Mouse (Mus musculus) gastrocnemius, adult 18-20 months (tissue): ENCODE data around the gene Mogat1. TPM values are rescaled to one million over a fixed set of nuclear protein-coding genes. Genes with fewer than 3 reads are reported as not detected.
A peak's percentile ranks its signal among the peaks of the same experiment; 100 is the strongest.
"Not testable (repeated sequence)": the region's sequence is repeated elsewhere in the genome, so short reads cannot be mapped to it uniquely, and the experiment has no call there.

Experiments
- DNase-seq: peaks from one replicate; pipeline ENCODE4 v3.0.0; 2021; ENCODE audit warnings: low spot score
- long read RNA-seq, 2 experiments: library from polyadenylated mRNA; stranded (forward); transcript quantifications; one replicate each; pipeline ENCODE4 v2.0.0; 2021
- total RNA-seq, 2 experiments: library from RNA; stranded (reverse); gene quantifications; 2 replicates each; pipeline ENCODE4 v1.2.3; 2021

The Mogat1 gene
- total RNA-seq, result not detected
- long read RNA-seq, experiment 1, result 0 reads
- long read RNA-seq, experiment 2, result 0 reads

DNA sequence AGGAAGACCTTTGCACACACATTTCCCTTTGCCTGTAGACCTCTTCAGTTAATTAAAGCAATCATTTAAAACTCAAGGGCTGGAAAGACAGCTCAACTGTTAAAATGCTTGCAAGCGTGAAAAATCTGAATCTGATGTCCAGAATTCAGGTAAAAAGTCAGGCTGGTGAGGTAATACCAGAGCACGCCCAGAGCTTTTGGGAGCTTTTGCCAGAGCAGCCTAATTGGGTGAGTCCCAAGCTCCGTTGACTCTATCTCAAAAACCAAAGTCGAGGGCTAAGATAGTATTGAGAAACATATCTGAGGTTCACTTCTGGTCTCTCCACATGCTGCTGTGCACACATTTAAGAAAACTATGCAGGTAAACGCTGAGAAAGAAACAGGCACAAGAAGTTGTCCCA is at the start of gene Mogat1:
Gene Mogat1 (plus strand): TSS at position 130 of the 400 bp plus-strand sequence.
- no peak for DNase-seq

DNA sequence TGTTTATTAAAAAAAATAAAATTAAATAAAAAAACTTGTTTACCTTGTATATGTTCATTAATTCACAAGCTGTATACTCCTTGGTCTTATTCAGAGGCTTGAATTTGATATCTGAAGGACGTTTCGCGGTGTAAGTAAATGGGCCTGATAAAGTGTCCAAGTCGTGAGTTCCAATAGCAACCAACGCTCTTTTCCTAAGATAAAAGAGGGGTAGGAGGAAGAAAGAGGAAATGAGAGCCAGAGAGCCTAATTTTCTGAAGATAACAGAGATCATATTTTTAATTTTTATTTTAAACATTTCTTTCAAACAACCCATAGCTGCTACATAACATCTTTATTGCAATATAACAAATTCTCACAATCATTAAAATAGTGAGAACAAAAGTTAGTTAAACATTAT is 38.4 kb upstream of the Mogat1 start:
- DNase-seq, result no peak

DNA sequence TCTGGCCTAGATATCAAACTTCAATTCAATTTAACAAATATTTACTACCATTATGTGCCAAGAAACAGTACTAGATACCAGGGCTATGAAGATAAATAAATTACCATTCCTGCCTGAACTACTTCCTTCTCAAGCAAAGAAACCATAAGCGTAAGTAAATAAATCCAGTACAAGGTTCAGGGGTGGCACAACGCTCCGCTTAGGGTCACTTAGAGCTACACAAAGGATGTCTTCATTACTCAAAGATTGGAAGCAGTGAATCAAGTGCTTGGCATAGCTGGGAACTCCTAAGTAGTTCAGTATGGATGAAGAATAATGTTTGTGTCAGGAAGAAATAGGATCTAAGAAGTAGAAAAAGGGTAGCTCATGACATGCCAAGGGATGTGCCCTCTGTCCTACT is 27.4 kb upstream of the Mogat1 start:
- no peak for DNase-seq

DNA sequence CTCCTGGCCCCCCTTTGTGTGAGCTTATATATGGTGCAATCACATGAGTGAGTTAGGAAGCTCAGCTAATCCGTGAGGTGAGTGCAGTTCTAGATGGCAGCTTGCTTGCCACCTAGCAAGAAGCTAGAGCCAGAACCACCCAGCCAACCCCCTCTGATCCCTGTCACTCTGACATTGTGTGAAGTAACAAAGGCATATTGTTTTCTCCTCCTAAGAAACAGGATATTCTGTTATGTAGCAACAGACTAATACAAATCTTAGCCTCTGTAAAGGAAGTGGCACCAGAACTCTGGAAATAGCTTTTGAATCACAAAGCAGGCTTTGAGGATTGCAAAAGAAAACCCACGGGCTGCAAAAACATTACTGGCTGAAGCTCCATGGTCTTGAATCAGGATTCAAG is 26.4 kb upstream of the Mogat1 start:
- DNase-seq, result no peak

DNA sequence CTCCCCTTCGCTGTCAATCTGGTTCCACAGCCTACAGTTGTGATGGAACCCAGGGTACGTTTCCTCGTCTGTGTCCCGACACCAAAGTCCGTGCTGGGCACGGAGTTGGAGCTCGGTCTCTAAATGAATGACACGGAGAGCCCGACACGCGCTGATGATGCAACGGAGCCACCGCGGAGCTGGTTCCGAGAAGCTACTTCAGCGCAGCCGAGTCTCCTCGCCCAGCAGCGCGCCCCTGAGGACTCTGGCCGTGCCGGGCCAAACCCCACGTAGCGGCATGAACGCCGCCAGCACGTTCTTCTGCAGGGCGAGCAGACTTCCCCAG is 22.4 kb upstream of the Mogat1 start:
- no peak for DNase-seq

DNA sequence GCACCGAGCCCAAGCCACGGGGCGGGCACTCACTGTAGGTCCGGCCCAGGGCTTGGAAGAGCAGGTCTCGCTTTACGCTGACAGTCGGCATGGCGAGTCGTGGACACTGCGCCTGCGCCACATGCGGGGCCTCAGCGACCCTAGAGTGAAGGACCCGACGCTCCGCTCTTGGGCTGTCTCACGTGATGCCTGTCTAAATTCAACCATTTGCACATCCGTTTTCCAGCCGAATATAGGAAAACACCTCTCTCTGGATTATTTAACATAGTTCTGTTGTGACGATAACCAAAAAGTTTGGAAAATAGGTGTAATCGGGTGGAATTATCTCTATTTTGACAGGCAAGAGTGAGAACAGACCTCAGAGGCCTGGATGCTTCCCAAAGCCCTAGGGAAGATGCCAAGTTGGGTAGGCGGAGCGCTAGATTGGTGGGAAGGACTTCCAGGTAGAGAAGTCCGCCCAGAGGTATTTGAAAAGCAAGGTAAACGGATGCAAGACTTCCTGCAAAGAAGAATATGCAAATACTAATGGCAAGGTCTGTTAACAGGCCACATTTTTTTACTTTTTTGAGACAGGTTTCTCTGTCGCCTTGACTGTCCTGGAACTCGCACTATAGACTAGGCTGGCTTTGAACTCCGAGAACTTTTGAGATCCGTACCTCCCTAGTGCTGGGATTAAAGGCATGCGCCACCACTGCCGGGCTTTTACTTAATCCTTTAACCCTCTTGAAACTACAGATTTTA is 21.9 kb upstream of the Mogat1 start, which contains the start of gene Farsb:
Gene Farsb (minus strand): TSS at position 146 of the 741 bp plus-strand sequence.
- DNase-seq, result peak; percentile 93

DNA sequence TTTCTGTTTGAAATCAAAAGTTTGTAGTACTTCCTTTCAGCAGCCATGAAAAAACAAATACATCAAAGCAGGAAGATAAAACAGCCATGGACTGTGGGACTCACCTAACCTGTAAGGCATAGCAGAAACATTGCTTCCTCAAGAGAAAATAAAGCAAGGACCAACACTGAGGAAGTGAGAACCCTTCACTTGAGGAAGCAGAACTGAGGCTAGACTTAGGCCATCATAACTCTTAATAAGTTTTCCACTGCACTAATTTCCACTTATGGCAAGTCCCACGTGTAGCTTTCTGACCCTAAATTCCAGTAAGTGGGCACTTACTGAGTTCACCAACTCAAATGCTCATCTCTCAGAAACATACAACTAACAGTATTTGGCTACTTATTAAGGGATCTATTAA is 20.6 kb upstream of the Mogat1 start:
- no peak for DNase-seq

DNA sequence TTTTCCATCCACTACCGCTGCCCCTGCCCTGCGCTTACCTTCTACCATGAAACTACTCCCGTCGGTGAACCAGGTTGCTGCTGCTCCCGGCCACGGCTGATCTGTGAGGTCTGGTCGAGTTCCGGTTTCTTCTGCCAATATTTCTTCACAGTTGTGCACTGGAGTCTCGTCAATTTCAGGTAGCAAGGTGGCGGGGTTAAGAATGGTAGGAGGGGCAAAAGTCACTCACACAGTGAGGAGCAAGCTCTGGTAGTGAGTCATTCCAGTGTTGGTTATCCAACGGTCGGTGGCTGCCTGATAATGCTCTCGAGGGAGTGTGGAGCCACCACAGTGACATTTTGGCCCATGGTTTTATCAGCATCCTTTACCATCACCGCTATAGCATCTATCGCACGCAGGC is 9.8 kb upstream of the Mogat1 start:
- no peak for DNase-seq

DNA sequence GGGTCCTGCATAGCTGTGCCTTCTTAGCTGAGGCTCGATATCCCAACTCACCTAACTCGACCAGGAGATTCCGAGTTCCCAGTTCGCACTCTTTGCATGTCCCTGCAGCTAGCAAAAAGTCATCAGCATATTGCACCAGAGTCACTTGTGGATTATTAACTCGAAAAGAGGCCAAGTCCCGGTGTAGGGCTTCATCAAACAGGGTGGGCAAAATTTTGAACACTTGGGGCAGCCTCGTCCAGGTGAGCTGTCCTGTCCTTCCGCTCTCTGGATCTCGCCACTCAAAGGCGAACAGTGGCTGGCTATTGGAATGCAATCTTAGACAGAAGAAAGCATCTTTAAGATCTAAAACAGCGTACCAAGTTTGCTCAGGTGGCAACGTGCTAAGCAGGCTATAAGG is 8.9 kb upstream of the Mogat1 start:
- not testable (repeated sequence) for DNase-seq

DNA sequence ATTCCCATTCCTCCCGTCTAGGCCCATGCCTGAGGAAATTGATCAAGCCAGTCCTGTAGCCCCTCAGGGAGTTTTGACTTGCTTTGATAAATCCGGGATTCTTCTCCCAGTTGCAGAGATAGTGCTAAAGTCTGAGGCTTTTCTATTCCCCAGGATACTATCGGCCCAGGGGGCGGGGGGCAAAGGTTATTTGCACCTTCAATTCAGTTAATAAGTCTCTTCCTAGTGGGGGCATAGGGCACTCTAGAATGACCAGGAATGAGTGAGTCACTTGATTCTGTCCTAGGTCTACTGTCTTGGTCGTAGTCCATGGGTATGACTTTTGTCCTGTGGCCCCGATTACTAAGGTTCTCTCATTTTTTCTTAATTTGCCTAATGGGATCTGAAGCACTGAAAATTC is 8.3 kb upstream of the Mogat1 start:
- DNase-seq, result no peak

DNA sequence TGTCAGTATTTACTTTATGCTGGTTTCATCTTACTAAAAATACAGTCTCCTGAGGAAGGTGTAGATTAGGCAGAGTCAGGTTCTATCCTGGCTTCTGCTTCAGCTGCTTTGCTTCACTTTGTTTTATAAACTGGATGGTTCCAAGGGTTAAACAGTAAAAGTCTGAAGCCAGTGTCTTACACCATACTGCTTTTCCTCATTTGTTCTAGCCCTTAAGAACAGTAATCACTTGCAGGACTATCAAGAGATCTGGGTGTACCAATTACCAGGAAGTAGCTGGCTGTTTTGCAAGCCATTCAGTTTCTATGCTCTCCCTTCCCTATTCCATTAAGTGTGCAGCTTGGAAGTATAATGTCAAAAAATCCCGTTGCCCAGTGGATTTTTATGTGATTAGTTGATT is 3.7 kb upstream of the Mogat1 start:
- DNase-seq, result no peak

DNA sequence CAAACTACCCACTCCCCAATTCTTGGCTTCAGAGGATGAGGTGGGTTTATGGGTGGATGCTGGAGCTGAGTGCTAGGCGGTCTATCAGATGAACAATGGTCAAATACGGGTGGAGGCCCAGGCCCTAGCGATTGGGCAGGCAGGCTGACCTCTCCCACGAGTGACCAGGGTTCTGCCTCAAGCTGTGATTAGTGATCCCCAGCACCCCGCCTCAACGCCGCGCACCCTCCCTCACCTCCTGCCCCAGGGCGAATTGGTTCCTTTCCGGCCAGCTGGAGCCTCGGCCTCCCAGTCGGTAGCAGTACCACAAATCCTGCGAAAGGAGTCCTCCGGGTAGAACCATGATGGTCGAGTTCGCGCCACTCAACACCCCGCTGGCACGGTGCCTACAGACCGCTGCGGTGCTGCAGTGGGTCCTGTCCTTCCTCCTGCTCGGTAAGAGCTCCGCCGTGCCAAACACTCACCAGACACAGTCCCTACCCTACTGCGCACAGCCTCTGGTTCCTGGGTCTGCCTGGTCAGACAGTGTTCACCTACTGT is 900 bp downstream of the Mogat1 start, which contains the start of gene BC035947:
Gene BC035947 (minus strand): TSS at position 538 of the 540 bp plus-strand sequence.
- no peak for DNase-seq

DNA sequence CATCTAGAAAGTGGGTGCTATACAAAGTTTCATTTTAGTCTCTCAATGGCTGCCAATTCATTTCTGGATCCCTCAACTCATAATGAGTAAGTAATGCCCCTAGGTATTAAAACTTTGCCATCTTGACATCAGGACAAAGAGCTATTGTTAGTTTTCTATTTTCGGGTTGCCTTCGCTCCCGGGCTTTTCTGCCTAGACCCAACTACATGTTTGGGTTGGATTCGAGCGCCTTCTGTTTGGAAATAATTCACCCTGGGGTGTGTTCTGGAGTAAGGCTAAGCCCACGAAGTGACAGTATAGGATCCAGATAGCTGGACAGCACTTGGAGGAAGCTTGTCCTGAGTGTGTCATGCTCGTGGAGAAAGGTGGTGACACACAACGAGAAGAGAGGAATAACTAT is 2.0 kb downstream of the Mogat1 start:
- DNase-seq, result no peak

DNA sequence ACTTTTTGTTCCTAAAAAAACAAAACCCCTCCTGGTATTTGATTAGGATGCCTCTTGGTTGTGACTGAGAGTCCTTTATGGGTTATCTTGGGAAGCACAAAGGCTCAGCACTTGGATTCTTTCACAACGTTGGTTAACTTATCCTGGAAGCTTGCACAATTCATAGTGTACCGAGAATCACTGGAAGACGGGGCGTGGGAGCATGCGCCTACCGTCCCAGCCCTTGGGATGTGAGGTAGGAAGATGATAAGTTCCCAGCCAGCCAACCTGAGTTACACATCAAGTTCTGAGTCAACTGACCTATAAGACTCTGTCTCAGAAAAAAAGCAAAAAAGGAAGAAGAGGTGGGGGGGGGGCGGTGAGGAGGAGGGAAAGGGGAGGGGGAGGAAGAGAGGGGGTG is 8.1 kb downstream of the Mogat1 start:
- no peak for DNase-seq

DNA sequence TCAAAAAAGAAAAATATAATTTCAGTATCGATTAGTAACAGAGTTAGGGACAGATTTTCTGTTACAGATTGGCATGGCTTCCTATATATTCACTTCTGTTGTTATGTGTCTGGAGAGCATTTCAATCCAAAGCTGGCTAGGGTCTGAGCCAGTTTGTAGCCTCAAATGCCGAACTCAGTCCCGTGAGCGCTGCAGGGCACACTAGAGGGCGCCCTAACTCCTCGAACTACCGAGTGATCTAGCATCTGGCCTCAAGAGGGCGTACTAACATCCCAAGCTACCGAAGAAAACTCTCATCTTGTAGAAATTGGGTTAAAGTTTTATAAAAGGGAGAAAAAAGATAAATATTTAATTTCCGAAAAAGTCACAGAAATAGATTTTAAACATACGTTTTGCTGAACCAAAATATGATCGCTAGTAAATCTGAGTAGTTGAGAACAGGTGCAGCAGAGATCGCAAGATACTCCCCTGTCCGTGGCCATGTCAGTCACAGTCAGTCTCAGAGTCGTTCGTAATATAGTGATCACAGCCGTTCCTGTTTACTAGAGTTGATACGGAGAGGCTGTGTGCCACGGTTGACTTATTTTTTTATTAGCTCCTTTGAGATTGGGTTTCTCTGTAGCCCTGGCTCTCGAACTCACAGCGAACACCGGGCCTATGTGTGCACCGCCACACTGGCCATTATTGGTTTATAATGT is 14.5 kb downstream of the Mogat1 start:
- DNase-seq, result peak; percentile 63

DNA sequence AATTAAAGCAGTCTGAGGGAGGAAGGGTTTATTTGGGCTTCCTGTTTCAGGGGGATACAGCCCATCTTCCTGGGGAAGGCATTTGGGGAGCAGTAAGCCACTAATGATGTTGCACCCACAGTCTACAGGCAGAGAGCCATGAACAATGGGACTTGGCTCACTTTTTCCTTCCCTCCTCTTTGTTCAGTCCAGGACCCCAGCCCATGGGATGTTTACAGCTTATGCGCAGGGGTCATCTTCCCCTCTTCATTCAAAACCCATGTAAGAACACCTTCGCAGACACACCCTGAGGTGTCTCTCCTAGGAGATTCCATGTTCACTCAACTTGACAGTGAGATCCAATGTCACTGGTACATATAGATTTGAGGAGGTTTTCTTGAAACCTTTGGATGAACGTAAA is 17.6 kb downstream of the Mogat1 start:
- DNase-seq, result no peak

DNA sequence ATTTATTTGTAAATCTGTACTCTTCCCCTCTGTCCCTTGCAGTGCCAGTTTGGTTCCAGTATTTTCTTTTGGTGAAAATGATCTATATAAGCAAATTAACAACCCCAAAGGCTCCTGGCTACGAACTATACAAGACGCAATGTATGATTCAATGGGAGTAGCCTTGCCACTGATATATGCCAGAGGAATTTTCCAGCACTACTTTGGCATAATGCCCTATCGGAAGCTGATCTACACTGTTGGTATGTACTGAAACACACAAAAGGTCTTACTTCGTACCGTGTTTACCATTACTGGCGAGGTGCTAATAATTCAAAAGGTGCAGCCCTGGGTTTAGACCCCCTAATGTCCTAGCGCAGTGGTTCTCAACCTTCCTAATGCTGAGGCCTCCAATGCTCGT is 18.2 kb downstream of the Mogat1 start:
- no peak for DNase-seq

DNA sequence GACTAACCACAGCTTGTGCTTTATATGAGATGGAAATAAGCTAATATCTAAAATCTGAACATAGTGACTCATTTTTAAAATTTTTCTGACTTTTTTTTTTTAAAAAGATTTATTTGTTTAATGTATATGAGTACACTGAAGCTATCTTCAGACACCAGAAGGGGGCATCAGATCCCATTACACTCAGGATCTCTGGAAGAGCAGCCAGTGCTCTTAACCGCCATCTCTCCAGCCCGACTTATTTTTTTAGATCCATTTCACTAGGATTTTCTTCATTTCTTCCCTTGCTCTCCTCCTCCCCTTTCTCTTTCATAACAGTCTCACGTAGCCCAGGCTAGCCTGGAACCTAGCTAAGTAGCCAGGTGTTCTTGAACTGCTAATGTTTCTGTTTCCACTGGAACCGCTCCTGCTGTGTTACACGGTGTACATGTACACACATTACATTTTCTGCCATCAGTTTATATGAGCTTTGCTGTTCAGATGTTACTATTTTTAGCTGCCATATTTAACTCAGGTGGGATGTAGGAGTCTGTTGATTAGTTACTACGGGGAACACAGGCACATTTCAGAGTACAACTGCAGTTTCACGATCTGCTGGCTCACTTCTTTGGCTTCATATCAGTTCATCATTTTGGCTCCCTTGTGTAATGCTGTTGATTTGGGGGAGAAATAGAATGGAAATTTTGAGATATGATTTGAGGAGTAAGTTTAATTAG is 19.9 kb downstream of the Mogat1 start:
- no peak for DNase-seq

DNA sequence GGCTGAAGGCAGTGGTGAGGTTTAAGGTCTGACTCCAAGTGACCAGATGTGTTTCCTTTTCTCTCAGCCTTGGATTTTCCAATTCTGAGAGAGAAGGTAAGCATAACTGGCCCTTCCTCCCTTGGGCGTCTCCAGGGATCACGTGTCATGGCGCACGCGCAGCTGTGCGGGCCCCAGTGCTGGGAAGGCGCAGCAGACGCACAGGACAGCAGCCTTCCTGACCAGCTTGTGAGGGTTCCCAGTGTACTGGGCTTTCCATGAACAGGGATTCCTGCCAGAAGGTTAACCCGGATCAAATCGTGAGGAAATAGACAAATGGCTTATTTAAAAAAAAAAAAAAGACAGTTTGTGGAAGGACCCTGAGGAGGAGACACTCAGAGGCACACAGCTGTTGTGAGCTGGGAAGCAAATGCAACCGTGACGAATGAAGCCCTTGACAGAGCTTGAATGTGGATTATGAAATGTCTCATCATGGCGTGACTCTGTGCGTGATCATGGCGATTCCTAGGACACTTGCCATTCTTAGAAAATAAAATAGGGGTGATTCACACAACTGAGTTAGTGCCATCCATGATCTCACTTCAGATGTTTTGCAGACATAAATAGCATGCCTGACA is 21.5 kb downstream of the Mogat1 start:
- peak; percentile 47 for DNase-seq

DNA sequence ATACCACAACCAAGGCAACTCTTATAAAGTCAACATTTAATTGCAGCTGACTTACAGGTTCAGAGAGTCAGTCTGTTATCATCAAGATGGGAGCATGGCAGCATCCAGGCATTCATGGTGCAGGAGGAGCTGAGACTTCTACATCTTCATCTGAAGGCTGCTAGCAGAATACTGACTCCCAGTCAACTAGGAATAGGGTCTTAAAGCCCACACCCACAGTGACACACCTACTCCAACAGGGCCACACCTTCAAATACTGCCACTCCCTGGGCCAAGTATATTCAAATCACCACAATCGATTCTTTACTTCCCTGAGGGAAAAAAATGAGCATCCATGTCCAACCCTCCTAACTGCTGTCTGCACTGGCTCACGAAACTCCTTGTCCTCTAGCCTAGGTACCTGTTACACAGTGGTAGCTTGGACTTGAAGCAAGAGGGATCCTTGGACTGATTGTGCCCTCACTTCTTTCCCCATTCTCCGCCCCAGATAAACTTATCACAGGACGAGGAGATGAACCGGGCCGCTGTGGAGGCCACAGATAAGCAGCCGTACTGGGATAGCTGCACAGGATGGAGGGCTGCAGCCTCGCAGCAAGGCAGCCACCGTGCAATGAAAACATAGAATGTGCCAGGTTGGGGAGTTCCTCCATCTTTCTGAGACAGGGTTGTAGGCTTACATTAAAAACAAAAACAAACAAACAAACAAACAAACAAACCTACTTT is 23.8 kb downstream of the Mogat1 start:
- DNase-seq, result no peak
